Mouse (Mus musculus) urinary bladder, adult 18-20 months (tissue): ENCODE measurements at regions not wholly inside any gene's neighbourhood (a gene's known extent, or its start where the extent isn't known, plus 50 kb on each side); places are given as distances from the start of the nearest gene placed in this dataset.

ENCODE experiments used
- DNase-seq, 2 experiments: peaks; one replicate each; pipeline ENCODE4 v3.0.0; 2022; ENCODE audit warnings: low spot score in 2 of 2, mixed read lengths in 2 of 2

DNA sequence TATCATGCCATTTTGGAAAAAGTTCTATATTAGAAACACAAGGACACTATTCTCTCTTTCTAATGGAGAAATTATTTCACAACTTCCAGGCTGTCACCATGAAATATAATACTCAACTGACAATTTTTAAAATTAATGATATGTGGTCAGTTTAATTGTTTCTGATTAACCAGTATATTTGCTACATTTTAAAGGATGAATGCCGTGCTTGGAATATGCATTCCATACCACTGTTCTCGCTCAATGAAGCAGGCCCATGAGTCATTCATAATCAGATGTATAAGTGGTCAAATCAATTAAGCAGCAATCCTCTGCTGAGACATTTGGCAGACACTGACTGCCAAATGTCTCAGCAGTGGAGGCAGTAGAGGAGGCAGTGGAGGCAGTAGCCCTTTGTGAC, 283.4 kb upstream of the Gpc5 start:
- DNase-seq: no peak

GRCm38 (mm10) chr14:114820677-114821076, 271.3 kb upstream of the Gpc5 start:
- no peak for DNase-seq

GRCm38 (mm10) chr14:114821098-114821594, 270.9 kb upstream of the Gpc5 start:
- no peak for DNase-seq

- DNase-seq: no peak
These were observed 270.3 kb upstream of the Gpc5 start for GRCm38 (mm10) chr14:114821672-114822071.

GRCm38 (mm10) chr14:114826662-114827321, 265.2 kb upstream of the Gpc5 start:
- no peak for DNase-seq

GRCm38 (mm10) chr14:114829310-114829709, 262.7 kb upstream of the Gpc5 start:
- DNase-seq: no peak

DNA sequence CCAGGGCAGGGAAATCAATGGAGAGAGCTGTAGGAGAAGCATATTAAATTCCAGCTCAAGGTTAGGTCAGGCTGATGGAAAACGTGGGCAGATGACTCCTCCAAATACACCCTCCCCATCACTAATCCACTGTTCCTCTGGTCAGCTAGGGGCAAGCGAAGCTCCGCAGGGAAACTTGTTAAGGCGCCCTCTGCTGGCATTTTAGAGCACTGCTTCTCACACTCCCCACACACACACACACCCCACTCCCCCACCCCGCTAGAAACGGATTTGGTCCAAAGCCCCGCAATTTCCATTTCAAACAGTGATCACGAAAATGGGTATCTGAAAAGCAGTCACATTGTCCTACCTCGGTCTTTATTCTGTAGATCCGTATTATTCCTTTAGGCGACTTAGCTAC, 259.0 kb upstream of the Gpc5 start:
- DNase-seq: no peak

GRCm38 (mm10) chr14:114836723-114837349, 255.2 kb upstream of the Gpc5 start:
- no peak for DNase-seq

GRCm38 (mm10) chr14:114837652-114838276, 254.3 kb upstream of the Gpc5 start:
- DNase-seq: no peak

- DNase-seq: no peak
These were observed 252.6 kb upstream of the Gpc5 start for GRCm38 (mm10) chr14:114839340-114839903.

GRCm38 (mm10) chr14:114840766-114841165, 251.2 kb upstream of the Gpc5 start:
- DNase-seq: no peak

DNA sequence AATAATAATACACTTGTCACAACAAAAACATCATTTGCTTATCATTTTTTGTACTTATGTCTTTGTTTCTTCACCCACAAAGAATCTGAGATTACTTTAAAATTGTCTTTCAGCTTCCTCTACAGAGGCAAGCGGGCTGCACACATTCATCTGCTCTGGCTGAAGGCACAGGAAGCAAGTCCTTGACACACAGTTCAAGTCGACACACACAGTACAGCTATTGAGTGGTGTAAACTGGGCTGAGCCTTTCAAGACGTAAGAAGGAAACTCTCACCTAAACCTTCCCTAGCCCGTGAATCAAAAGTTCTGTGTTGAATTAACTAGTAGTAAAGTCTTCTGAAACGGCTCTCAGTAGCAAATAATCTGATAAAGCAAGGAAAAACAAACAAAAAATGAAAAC, 250.5 kb upstream of the Gpc5 start:
- DNase-seq: no peak

- DNase-seq: no peak
These were observed 249.7 kb upstream of the Gpc5 start for GRCm38 (mm10) chr14:114842327-114842726.

- no peak for DNase-seq
These were observed 248.8 kb upstream of the Gpc5 start for GRCm38 (mm10) chr14:114843105-114843743.

DNA sequence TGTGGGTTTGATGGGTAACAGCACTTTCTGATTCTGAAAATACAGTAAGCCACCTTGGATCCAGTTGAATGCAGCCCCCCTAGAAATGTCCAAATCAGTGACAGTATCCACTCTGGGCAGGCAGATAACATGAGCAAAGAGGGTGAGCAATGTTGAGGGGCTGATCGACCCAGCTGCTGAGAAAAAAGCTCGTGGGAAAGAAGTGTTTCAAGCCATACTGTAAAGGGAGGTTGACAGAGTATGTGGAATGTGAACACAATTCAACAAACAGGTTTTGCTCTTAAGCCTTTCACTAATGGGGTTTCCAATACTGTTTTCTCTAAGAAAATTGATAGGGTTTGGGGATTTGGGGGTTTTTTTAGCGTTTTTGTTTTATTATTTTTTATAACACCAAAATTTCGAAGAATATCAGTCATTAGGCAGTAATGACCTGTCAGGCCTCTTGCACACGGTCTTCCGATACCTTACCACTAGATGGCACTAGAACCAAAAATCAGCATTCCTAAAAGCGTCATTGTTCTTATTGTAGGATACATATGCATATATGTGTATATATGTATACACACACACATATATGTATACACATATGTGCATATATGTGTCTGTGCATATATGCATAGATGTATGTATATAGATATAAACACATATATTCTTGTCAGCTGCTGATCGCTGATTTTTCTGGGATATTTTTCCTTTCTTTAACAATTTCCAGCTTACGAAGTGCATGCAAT, 237.5 kb upstream of the Gpc5 start:
- DNase-seq: no peak

GRCm38 (mm10) chr14:114855055-114855740, 236.8 kb upstream of the Gpc5 start:
- no peak for DNase-seq

GRCm38 (mm10) chr14:114855746-114856145, 236.3 kb upstream of the Gpc5 start:
- no peak for DNase-seq

DNA sequence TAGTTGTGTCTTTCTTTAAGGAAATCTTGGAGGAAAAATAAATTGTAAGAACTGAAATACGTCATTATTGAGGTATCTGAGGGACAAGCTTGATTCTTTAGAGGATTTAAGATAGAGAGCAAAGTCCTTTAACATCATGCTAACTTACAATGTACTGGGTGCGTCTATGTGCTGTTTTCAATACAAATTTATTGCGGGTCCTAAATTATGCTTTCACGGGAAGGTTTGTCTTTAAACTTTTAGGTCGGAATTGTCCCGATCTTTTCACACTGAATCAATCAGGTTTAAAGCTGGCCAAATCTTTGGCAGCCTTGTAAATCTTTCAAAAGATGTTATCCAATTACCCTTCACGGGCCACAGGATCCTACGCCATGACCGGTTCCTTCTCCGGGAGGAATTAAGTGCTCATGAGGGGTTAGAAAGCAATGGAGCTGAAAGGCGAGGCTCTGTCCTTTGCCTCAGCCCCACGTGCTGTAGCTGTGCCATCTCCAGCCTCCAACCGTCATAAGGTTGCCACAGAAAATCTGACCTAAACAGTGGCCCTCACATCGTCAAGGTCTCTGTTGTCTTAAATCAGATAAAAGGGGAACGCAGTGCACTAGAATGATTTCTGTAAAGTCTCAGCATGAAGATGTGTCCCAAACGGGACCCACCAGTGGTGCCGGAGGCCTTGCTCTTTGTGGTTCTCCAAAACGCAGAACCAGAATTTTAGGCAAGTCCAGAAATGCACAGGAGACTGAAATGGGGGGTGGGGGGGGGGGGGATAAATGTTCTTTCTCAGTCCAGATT, 235.6 kb upstream of the Gpc5 start:
- DNase-seq: no peak

GRCm38 (mm10) chr14:114857171-114857570, 234.8 kb upstream of the Gpc5 start:
- no peak for DNase-seq

DNA sequence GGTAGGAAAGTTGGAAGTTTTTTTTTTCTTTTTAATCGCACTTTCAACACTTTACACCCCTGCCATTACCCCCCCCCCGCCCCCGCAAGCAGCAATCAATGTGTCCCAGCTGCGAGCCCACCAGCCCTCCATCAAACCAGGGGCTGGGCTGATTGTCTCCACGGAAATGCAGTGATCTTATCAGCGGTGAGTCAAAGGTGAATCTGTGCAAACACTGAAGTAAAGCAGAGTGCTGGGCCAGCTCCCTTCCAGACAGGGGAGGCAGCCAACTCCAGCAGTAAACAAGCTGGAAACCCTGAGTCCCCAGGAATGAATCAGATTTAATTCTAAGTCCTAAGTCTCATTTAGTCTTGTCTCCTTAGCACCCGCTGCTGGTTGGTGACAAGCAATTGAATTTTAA, 234.3 kb upstream of the Gpc5 start:
- no peak for DNase-seq
